Mouse (Mus musculus) CH12.LX (cell line): ENCODE measurements around the gene Nrn1l.

ENCODE experiments used
- CHD2 ChIP-seq: IDR thresholded peaks from 2 replicates; pipeline ENCODE4 v1.6.1; 2011; ENCODE audit warnings: low read length, improper control_type of control experiment
- MAFK ChIP-seq: IDR thresholded peaks from 2 replicates; pipeline ENCODE4 v1.6.1; 2011; ENCODE audit warnings: low read length, improper control_type of control experiment; ENCODE audit not compliant: insufficient replicate concordance
- ZMIZ1 ChIP-seq: IDR thresholded peaks from 2 replicates; pipeline ENCODE4 v1.6.1; 2012; ENCODE audit warnings: low read depth, mild to moderate bottlenecking, inconsistent platforms, low read length, improper control_type of control experiment

DNA sequence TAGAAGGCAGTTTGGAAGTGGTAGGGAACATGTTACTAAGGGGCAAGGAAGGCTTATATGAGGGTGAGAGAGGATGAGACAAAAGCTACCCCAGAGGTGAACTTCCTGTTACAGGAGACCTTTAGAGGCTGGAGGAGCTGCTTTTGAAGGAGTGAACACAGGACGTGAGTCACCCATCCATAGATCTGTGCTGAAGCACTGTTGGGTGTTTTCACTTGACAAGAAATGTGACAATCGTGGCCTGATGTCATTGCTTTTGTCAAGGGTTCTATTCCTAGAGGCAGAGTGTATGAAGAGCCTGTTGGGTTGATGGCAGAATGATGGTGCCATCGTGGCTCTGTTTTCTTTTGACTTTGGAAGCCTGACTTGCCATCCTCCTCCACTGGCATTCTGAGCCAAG lies 26.0 kb downstream of the Nrn1l start:
- no peak for TF ChIP-seq MAFK
- TF ChIP-seq CHD2: no peak
- TF ChIP-seq ZMIZ1: no peak
